Mouse (Mus musculus): ENCODE measurements around the gene Gpr174. TPM values are rescaled to one million over a fixed set of nuclear protein-coding genes. Genes with fewer than 3 reads are reported as not detected.
"Not testable (repeated sequence)": the region's sequence is repeated elsewhere in the genome, so short reads cannot be mapped to it uniquely, and the experiment has no call there.

The Gpr174 gene
- polyA plus RNA-seq, 1 experiment: not detected

DNA sequence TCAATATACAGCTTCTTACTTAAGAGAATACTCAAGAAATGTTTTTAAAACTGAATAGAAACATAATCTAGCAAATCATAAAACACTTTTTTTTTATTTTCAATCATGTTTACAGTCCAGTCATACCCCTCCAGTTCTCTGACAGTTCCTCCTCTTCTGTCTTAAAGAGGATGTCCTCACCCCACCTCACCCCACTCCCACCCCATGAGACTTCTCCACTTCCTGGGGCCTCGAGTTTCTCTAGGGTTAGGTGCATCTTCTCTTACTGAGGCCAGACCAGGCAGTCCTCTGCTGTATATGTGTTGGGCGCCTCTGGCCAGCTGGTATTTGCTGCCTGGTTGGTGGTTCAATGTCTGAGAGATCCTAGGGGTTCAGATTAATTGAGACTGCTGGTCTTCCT lies 21.9 kb downstream of the Gpr174 start:
- DNase-seq: no peak
- TF ChIP-seq CTCF (IDR thresholded peaks at IDR 0.05; ENCODE audit: borderline replicate concordance, insufficient read depth, low read depth, low read length): no peak
- no peak for TF ChIP-seq POLR2A (IDR thresholded peaks at IDR 0.05; ENCODE audit: borderline replicate concordance, insufficient read depth, low read length)
- Histone ChIP-seq H3K27me3 (ENCODE audit: control insufficient read depth, insufficient read depth, low read length) (no peaks in the 10 kb centered on the region), H3K4me3 (replicated peaks; ENCODE audit: insufficient read depth, low read depth, low read length) (no peak overlapping the region), H3K27ac (ENCODE audit: insufficient read depth, low read length) (no peak overlapping the region), H3K4me1 (ENCODE audit: control insufficient read depth, insufficient read depth, low read length) (no peaks in the 10 kb centered on the region)
- WGBS: 49% methylated on average over 2 of the region's 2 CpGs

- WGBS: 84% methylated on average over 4 of the region's 4 CpGs
- Histone ChIP-seq H3K27ac (ENCODE audit: insufficient read depth, low read length) (no peak overlapping the region), H3K27me3 (ENCODE audit: control insufficient read depth, insufficient read depth, low read length) (no peaks in the 10 kb centered on the region), H3K4me3 (replicated peaks; ENCODE audit: insufficient read depth, low read depth, low read length) (no peak overlapping the region), H3K4me1 (ENCODE audit: control insufficient read depth, insufficient read depth, low read length) (no peaks in the 10 kb centered on the region)
- no peak for TF ChIP-seq CTCF (IDR thresholded peaks at IDR 0.05; ENCODE audit: borderline replicate concordance, insufficient read depth, low read depth, low read length)
- no peak for TF ChIP-seq POLR2A (IDR thresholded peaks at IDR 0.05; ENCODE audit: borderline replicate concordance, insufficient read depth, low read length)
- no peak for DNase-seq
Observed at GRCm38 (mm10) chrX:107284211-107284610, 28.5 kb downstream of the Gpr174 start.

DNA sequence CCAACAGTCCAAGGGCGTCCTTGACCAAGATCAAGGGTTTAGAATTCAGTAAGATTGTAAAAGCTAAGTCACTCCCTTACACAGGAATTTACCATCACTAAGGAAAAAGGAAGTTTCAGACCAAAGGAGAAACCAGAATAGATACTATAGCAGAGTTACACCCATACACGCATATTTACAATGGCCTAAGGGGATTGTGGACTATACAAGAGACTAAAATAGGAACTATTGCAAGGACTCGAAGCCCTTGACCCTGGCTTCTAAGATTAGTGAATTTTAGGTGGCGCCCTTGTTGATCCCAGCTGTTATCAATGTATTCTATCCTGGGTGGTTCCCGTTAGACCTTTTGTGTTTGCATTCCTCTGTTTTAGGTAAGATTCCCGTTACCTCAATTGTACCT lies 42.2 kb downstream of the Gpr174 start:
- not testable (repeated sequence) for H3K4me3 ChIP-seq (replicated peaks; ENCODE audit: insufficient read depth, low read depth, low read length); H3K27ac ChIP-seq (ENCODE audit: insufficient read depth, low read length); DNase-seq; H3K4me1 ChIP-seq (ENCODE audit: control insufficient read depth, insufficient read depth, low read length); H3K27me3 ChIP-seq (ENCODE audit: control insufficient read depth, insufficient read depth, low read length)
- WGBS: 88% methylated on average over 6 of the region's 6 CpGs

GRCm38 (mm10) chrX:107298761-107299160 lies 43.1 kb downstream of the Gpr174 start:
- Histone ChIP-seq H3K4me3 (replicated peaks; ENCODE audit: insufficient read depth, low read depth, low read length) (no peak overlapping the region), H3K4me1 (ENCODE audit: control insufficient read depth, insufficient read depth, low read length) (no peaks in the 10 kb centered on the region), H3K27ac (ENCODE audit: insufficient read depth, low read length) (no peak overlapping the region), H3K27me3 (ENCODE audit: control insufficient read depth, insufficient read depth, low read length) (no peaks in the 10 kb centered on the region)
- TF ChIP-seq POLR2A (IDR thresholded peaks at IDR 0.05; ENCODE audit: borderline replicate concordance, insufficient read depth, low read length) (no peak), CTCF (IDR thresholded peaks at IDR 0.05; ENCODE audit: borderline replicate concordance, insufficient read depth, low read depth, low read length) (no peak)
- DNase-seq: no peak

GRCm38 (mm10) chrX:107306492-107306891 lies 50.8 kb downstream of the Gpr174 start:
- Histone ChIP-seq H3K4me1 (ENCODE audit: control insufficient read depth, insufficient read depth, low read length) (no peaks in the 10 kb centered on the region), H3K4me3 (replicated peaks; ENCODE audit: insufficient read depth, low read depth, low read length) (no peak overlapping the region), H3K27ac (ENCODE audit: insufficient read depth, low read length) (no peak overlapping the region), H3K27me3 (ENCODE audit: control insufficient read depth, insufficient read depth, low read length) (no peaks in the 10 kb centered on the region)
- TF ChIP-seq CTCF (IDR thresholded peaks at IDR 0.05; ENCODE audit: borderline replicate concordance, insufficient read depth, low read depth, low read length) (no peak), POLR2A (IDR thresholded peaks at IDR 0.05; ENCODE audit: borderline replicate concordance, insufficient read depth, low read length) (no peak)
- DNase-seq: no peak

GRCm38 (mm10) chrX:107312533-107312932 lies 56.9 kb downstream of the Gpr174 start:
- H3K4me3 ChIP-seq (replicated peaks; ENCODE audit: insufficient read depth, low read depth, low read length): no peak overlapping the region
- no peak for DNase-seq
- no peak overlapping the region for H3K27ac ChIP-seq (ENCODE audit: insufficient read depth, low read length)
- no peaks in the 10 kb centered on the region for H3K4me1 ChIP-seq (ENCODE audit: control insufficient read depth, insufficient read depth, low read length)
- 11% methylated on average over 5 of the region's 5 CpGs for WGBS
- no peak for TF ChIP-seq POLR2A (IDR thresholded peaks at IDR 0.05; ENCODE audit: borderline replicate concordance, insufficient read depth, low read length)
- TF ChIP-seq CTCF (IDR thresholded peaks at IDR 0.05; ENCODE audit: borderline replicate concordance, insufficient read depth, low read depth, low read length): no peak
- no peaks in the 10 kb centered on the region for H3K27me3 ChIP-seq (ENCODE audit: control insufficient read depth, insufficient read depth, low read length)

DNA sequence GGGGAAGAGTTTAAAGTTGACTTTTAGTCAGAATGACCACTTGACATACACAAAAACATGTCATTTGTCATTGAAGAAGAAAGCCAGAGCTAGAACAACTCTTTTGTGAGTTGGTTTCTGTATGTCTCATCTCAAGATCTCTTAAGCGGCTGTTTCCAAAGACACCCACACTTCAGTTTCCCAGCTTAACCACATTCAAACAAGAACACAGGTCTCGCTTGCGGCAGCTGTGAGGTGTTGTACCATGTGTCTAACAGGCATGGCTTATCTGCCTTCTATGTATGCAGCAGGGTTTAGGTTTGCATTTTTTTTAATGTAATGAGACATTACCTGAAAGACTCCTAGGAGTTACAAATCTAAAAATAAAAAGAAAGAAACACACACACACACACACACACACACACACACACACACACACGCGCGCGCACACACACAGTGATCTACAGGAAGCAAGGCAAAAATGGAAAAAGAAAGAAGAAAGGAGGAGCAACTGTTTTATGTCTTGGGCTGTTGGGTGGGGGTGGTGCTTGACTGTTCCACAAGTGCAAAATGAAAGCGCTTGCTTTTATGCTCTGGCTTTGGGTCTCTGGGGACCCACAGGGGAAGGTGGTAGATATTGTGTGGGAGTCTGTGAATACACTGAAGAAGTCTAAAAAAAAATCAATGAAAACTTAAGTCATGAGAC lies 70.2 kb downstream of the Gpr174 start:
- Histone ChIP-seq H3K4me3 (replicated peaks; ENCODE audit: insufficient read depth, low read depth, low read length) (no peak overlapping the region), H3K27ac (ENCODE audit: insufficient read depth, low read length) (no peak overlapping the region), H3K4me1 (ENCODE audit: control insufficient read depth, insufficient read depth, low read length) (no peaks in the 10 kb centered on the region), H3K27me3 (ENCODE audit: control insufficient read depth, insufficient read depth, low read length) (no peaks in the 10 kb centered on the region)
- TF ChIP-seq CTCF (IDR thresholded peaks at IDR 0.05; ENCODE audit: borderline replicate concordance, insufficient read depth, low read depth, low read length) (no peak), POLR2A (IDR thresholded peaks at IDR 0.05; ENCODE audit: borderline replicate concordance, insufficient read depth, low read length) (no peak)
- 94% methylated on average over 8 of the region's 8 CpGs for WGBS
- DNase-seq: no peak

GRCm38 (mm10) chrX:107329849-107330248 lies 74.2 kb downstream of the Gpr174 start:
- DNase-seq: no peak
- no peaks in the 10 kb centered on the region for H3K4me1 ChIP-seq (ENCODE audit: control insufficient read depth, insufficient read depth, low read length)
- H3K4me3 ChIP-seq (replicated peaks; ENCODE audit: insufficient read depth, low read depth, low read length): no peak overlapping the region
- 77% methylated on average over 3 of the region's 3 CpGs for WGBS
- no peak overlapping the region for H3K27ac ChIP-seq (ENCODE audit: insufficient read depth, low read length)
- TF ChIP-seq CTCF (IDR thresholded peaks at IDR 0.05; ENCODE audit: borderline replicate concordance, insufficient read depth, low read depth, low read length) (no peak), POLR2A (IDR thresholded peaks at IDR 0.05; ENCODE audit: borderline replicate concordance, insufficient read depth, low read length) (no peak)
- H3K27me3 ChIP-seq (ENCODE audit: control insufficient read depth, insufficient read depth, low read length): no peaks in the 10 kb centered on the region
